Mouse (Mus musculus) retina, postnatal 7 days (tissue): ENCODE measurements around the gene 4833439L19Rik.
A peak's percentile ranks its signal among the peaks of the same experiment; 100 is the strongest.

Experiments
- DNase-seq: peaks from one replicate; pipeline ENCODE4 v3.0.0-alpha.2; 2012; ENCODE audit warnings: low read depth, low spot score

4833439L19Rik gene

DNA sequence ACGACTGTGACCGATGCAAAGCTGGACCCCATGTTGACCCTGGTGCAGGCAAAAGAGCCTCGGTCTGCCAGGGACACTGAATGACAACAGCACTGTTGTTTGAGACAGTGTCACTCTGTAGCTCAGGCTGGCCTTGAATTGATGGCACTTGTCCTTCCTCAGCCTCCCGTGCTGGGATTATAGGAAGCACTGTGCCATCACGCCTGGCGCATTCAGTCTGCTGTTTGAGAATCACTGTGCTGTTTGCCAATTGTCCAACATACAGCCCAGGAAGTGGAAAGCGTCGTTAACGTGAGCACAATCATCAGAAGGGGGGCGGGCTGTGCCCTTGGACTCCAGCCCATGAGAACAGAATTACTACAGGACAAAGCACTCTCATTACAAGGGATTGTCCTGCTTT lies 16.9 kb upstream of the 4833439L19Rik start:
- no peak for DNase-seq

DNA sequence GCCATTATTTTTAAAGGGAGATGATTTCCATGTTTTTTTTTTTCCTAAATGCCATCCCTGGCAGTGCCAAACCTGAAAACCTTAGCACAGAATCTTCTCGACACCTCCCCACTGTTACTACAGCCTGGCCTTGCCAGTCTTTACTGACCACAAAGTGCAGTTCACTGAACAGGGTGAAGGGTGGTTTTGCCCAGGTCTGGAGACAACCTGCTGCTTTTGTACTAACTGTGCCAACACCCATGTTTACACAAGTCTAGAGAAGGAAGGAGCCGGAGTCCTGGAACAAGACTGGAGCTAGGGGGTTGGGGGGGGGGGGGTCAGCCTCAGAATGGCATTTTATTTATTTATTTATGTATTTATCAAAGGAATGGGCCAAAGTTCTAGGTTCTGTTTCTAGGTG lies 16.1 kb upstream of the 4833439L19Rik start:
- no peak for DNase-seq

DNA sequence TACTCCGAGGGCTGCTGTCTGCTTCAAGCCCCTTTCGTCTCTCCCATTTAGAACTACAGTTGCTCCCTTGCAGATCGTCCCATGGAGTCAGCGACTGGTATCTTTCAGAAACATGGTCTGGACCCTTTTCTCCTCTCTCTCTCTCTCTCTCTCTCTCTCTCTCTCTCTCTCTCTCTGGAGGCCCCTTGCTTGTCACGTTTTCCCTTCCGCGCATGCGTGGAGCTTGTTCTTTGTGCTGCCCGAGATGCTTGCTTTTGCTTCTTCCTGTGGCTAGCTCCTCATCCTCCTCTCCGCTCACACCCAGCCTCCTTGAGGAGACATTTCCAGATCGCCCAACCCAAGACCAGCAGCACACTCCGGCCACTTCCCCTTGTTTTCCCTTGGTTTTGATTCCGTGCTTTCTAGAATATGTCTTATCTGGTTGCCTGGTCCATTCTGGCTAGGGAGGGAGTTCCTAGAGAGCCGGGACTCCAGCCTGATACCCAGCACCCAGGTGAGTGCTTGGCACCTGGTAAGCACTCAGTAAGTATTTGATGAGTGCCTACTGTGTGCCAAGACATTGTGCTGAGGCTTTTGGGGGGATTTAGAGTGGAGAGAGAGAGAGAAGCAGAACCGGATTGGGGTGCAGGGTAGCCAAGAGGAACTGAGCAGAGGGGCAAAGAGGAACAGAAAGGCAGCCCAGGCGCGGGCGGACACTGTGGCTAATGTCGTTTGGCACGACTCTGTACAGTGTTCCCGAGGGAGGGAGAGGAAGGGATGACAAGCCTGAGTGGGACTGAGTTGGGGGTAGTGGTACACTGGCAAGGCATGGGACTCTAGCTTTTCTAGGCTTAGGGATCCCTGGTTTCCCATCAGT lies 12.6 kb upstream of the 4833439L19Rik start:
- no peak for DNase-seq

DNA sequence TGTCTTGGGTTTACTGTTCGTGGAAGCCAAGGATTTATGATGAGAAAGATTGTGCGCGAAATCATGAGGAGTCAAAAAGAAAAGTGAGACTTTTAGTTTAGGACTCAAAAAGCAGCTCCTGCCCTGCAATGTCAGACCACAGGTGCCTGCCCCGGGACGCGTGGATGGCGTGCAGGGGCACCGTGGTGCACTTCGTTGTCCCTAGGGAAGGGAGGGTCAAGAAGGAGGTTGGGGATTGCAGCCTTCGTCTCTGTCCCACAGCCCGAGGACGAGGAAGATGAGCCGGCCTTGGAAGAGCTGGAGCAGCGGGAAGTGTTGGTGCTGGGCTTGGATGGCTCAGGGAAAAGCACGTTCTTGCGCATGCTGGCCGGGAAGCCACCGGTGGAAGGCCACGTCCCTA lies 10.3 kb upstream of the 4833439L19Rik start:
- DNase-seq: no peak

DNA sequence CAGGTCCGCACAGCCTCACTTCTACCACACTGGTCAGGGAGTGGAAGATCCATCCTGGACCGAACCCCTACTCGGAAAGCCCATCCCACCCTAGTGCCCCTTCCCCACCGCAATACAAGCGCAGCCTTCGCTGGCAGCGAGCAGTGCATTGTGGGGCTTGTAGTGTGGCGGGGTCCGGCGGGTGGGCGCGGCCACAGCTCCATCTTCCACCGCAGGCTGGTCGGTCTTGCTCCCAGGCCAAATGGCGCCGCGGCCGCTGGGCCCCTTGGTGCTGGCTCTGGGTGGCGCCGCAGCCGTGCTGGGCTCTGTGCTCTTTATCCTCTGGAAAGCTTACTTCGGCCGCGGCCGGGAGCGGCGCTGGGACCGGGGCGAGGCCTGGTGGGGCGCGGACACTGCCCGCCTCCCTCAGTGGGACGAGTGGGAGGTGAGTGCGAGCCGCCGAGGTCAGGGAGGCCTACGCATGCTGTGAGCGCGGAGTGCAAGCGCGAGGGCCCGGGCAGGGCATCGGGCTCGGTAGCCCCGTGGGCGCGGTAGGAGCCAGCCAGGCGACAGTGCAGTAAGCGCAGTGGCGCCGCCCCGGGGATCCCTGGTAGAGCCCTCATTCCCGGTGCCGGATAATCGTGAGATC lies 9.7 kb upstream of the 4833439L19Rik start, which contains the start of gene Arl10:
Gene Arl10, plus strand, starts transcription at position 162 of the 628 bp plus-strand sequence.
- DNase-seq: peak; percentile 54

DNA sequence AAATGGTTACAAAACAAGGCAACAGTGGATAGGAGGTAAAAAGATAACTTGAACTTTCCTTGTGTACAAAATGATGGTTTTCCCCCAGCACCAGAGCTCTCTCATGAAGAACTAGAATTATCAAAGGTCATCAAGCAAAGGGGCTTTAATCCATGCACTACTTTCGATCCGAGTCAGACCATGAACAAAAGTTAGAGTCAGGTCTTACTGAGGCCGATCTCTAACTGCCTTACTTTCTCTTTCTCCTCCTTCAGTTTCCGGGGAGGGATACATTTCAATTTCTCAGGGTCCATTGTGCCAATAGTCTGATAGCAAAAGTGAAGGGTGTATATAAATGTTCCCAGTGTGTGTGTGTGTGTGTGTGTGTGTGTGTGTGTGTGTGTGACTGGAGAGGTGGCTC lies 7.4 kb upstream of the 4833439L19Rik start:
- no peak for DNase-seq

DNA sequence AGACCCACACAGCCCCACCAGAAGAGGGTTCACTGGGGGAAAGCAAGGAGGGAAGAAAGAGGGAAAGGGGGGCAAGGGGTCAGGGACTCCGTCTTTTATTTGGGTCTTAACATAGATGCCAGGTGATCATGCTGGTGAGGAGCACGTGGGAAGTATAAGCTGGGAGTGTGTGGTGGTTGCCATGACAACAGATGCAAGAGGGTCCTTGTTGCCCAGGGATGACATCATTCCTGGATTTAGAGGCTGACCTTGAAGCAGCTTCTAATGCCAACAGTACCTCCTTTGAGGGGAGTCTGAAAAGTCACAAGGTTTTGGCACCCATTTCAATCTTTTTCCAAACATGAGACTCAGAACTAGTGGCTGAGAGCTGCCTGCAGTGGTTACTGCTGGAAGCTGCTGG lies 6.4 kb upstream of the 4833439L19Rik start:
- no peak for DNase-seq

DNA sequence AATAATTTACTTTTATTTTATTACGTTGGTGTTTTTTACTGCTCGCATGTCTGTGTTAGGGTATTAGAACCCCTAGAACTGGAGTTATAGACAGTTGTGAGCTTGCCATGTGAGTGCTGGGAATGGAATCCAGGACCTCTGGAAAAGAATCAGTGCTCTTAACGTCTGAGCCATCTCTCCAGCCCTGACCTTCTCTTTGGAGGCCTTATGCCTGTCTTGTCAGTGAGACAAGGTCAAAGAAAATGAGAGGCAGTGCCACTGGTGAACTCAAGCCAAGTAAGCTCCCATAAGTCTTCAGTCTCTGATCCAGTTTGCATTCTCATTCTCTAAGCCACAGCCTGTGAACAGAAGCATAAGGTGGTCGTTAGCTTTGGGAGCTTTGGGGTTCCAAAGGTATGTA lies 5.5 kb upstream of the 4833439L19Rik start:
- no peak for DNase-seq

DNA sequence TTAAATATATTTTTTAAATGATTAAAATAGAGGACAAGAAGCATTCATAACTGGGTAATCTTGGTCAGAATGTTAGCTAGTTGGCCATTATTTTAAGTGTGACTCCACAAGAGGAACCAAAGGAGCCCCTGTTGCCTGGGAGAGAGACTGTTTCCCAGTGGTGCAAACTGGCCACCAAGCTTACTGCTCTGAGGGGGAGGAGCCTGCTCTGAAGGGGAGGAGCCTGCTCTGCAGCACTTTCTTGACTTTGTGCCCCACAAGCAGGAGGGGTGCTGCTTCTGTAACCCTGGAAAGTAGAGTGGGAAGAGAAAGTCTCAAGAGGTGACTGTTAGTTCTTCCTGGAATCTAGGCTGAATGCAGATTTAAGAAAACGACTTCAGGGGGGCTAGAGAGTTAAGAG lies 4.0 kb upstream of the 4833439L19Rik start:
- DNase-seq: no peak

DNA sequence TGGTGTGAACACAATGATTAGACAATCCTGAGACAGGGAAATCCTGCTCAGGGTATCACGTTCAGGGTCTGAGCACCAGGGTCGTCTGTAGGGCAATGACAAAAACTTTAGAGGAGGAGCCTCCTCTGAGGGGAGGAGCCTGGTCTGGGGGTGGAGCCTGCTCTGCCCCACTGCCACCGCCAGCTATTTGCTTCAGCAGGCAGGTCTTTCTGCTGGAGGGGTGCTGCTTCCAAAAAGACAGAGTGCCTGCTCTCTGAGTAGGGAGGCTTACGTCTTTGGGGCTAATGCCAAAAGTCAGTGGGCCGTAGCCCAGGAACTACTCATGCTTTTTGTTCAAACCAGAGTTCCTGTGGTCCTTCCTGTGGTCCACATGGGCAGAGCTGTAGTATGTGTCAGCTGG lies 3.1 kb upstream of the 4833439L19Rik start:
- no peak for DNase-seq

DNA sequence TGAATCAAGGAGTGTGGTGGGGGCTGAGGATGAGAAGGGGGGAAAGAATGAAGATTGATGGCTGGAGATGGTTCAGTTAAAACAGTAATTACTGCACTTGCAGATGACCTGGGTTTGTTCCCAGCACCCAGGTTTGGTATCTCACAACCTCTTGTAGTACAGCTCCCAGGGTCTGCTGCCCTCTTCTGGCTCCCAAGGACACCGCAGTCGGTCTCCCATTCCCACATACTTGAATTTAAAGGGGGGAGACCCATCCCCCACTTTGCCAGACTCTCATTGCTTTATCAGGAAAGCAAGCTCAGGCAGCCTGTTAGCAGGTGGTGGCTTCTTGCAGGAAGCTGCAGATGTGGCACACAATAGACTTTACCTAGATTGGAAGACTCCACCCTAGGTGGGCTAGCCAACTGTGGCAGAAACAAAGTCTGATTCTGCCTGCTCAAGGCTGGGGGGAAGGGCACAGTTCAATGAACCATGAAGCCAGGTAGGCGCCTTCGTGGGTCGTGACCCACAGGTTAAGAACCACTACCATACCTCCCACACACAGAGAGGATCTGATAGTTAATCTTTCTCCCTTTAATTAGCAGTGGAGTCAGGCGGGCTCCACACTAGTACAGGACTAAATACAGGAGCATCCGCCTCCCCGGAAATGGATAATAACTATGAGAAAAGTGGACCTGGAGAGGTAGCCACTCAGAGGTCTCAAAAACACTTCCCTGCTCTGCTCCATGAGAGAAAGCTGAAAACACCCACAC lies 535 bp upstream of the 4833439L19Rik start:
- no peak for DNase-seq

DNA sequence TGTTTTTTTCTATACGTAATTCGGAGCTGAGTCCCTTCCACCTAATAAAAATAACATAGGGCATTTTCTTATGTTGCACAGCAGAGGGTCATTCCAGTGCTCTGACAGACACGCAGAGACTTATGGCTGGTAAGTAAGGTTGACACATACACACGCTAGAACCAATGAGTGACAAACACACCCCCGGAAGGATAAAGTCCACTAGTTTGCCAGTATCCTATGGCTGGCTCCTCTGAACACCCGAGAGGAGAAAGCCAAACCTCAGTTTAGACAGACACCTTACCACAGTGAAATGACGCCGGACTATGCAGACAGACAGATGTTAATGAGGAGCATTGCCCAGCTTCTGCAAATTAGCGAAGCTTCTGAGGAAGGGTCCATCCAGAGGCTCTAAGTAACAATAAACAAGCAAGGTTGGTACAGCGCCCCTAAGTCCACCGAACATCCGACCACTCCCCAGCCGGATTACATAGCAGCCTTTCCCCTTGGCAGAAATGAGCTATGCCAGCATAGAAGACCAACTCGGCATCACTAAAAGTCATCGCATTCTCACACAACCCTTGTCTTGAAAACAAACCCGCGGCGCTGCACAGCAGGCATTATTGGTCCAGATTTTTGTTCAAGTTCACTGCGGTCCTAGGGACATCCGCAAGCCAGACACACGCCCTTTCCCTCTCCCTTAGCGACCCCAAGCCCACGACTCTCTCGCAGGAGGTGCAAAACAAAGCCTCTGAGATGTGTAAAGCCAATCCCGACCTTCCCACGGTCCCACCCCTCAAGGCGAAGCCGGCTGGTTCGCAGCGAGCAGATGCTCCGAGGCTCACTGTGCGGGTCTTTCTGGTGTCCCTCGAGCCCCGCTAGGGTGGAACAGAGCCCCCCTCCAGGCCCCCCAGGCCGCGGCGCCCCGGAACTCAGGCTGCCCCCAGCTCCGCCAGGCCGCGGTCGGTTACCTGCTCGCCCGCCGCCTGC lies 719 bp downstream of the 4833439L19Rik start:
- DNase-seq: no peak

DNA sequence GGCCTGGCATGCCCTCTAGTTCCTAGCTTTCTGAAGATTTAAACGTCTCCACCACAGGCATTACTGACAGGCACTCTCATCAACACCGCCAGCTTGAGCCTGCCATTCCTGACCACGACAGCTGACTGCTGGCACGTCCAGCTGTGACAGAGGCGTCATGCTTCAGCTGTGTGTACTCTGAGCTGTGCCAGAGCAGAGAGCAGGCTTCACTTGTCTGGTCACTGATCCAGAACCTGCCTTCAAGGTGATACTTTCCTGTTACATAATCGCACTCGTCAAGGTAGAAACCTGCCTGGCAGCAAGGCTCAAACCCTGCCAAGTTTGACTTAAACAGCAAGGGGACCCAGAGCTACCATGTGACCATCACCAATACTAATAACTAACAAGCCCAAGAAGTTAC lies 2.7 kb downstream of the 4833439L19Rik start:
- no peak for DNase-seq

DNA sequence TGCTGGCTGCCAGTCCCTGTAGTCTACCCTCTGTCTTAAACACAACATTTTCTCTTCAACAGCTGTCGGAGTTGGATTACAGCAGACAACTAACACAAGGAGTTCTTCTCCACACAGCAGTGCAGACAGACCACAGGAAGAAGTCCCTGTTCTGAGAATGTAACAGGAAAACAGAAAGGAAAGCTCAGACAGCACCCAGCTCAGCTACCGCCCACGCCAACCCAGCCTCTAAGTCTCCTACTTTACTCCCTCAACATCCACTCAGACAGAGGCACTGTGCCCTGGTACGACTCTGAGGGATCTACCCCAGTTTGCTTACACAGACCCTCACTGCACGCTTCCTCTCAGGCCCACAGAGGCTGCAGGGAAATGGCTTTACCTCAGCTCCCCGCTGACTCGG lies 4.6 kb downstream of the 4833439L19Rik start:
- DNase-seq: no peak

DNA sequence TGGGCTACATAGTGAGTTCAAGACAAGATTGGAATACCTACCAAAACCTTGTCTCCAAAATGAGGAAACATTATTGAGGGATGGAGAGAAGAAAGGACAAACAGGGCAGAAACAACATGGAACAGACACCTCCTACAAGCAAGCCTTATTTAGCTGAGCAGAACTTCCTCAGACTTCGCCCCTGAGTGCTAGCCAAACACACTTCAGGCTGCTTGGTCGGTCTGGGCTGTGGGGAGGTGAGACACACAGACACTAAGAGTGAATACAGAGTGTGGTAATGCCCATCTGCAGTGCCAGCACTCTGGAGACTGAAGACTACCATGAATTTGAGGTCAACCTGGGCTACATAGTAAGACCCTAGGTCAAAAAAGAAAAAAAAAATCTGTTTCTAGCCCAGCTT lies 5.6 kb downstream of the 4833439L19Rik start:
- no peak for DNase-seq

DNA sequence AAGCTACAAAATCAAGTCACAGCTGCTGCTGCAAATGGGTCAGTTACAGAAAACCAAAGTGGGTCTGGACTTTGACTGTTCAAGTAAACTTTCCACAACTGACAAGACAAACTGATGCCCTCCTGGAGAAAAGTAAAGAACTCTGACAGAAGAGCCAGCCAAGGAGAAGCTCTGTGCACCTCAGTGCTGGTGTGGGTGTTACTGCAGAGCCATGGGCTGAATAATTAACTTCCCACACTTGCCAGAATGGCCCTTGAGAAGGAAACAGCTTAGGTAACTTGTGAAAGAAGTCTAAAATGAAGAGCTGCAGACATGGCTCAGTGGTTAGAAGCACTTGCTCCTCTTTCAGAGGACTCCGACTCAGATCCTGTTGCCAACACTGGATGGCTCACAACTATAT lies 7.6 kb downstream of the 4833439L19Rik start:
- DNase-seq: no peak

DNA sequence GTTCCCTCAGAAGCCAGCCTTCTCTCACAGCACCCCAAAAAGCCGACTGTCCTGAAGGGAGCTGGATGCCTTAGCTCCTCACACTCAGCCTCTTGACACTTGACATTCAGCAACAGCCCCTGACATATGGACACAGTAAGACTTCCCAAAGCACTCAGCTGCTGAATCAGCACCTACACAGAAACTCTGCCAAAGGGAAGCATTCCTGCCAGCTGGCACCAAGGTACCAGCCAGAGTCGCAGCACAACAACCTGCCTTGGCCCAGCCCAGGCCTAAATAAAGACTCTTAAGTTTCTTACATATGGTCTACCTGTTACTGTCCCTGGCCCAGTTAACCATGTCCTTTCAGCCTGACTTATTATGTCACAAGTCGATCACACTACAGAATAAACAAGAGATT lies 8.4 kb downstream of the 4833439L19Rik start:
- DNase-seq: no peak

DNA sequence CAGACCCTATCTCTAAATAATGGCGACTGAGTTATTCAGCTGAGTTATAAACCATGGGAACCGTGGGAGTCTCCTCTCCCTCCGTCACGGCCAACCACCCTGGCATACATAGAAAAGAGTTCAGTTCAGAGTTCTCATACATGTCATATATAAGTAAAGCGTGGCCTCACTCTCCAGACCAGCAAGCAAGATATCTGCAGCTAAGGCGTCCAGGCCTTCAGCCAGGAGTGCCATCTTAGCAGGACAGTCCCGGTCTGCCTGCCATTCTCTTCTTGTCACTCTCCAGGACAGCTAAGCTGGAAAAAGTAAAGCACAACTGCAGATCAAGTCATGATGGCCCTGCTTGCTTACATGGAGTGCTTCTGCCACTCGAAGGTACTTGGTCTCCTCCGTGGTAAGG lies 9.1 kb downstream of the 4833439L19Rik start:
- no peak for DNase-seq

DNA sequence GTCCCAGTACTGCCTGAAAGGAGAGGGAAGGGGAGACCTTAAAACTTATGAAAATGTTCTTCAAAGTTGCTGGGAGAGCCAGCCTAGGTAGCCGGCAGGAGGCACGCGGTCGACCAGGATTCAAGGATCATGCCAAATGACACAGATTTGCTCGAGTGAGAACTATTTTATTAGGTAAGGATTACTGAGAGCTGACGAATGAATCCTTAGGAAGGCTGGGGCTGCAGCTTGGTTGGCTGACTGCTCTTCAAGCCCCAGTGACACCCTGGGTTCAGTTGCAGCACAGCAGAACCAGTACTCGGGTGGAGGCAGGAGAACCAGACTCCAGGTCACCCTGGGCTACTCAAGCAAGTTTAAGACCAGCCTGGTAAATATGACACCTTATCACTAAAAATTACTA lies 17.2 kb downstream of the 4833439L19Rik start:
- no peak for DNase-seq

DNA sequence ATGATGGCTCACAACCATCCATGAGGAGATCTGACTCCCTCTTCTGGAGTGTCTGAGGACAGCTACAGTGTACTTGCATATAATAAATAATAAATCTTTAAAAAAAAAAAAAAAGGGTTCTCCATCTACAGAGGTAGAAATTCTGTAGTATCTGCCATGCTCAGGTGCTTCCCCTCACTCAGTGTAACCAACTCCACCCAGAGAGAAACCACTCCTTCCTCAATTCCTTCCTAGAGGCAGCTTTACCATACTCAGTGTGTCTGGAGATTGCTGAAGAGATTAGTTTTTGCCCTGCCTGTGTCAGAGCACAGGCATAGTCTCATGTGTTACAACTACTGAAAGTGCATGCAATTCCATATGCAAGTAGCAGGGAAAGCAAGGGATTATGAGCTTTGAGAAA lies 33.1 kb downstream of the 4833439L19Rik start:
- no peak for DNase-seq

DNA sequence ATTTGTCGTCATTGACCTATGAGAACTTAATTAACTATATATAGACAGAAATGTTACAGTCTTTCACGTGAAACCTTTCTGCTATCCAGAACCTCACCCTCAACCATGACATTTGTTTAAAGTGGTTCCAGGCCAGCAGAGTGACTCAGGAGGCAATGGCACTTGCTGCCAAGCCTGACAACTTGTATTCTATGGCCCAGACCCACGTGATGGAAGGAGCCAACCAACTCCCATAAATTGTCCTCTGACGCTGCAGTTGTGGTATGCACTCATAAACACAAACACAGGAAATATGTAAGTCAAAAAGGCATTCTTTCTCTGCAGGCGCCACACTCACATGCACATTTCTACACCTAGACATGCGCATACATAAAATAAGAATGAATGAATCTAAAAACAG lies 38.1 kb downstream of the 4833439L19Rik start:
- DNase-seq: no peak
